Mouse (Mus musculus) CH12.LX (cell line): ENCODE results near the gene Sort1. TPM values are rescaled to one million over a fixed set of nuclear protein-coding genes. Genes with fewer than 3 reads are reported as not detected.

ENCODE experiments used
- DNase-seq: peaks from one replicate; pipeline ENCODE4 v3.0.0-alpha.2; 2013; ENCODE audit errors: extremely low read depth
- H3K27ac ChIP-seq: 2 replicates; pipeline ENCODE4 v1.5.1; 2012; ENCODE audit warnings: low read depth, mild to moderate bottlenecking, control low read depth, moderate library complexity; ENCODE audit not compliant: insufficient read depth
- H3K27me3 ChIP-seq: replicated peaks from 2 replicates; pipeline ENCODE3; 2012; ENCODE audit warnings: inconsistent platforms
- H3K36me3 ChIP-seq, 2 experiments: replicated peaks in 1 of 2; 2 replicates each; pipeline versions ENCODE3 to v1.6.1; 2012; ENCODE audit warnings: inconsistent platforms in 1 of 2, low read length in 1 of 2, mild to moderate bottlenecking in 1 of 2, mixed read lengths in 1 of 2, moderate library complexity in 1 of 2; ENCODE audit not compliant: control insufficient read depth in 1 of 2, insufficient read depth in 1 of 2
- H3K4me1 ChIP-seq, 2 experiments: 2 replicates each; pipeline ENCODE4 v1.6.1; 2012; ENCODE audit warnings: inconsistent platforms in 1 of 2, moderate library complexity in 1 of 2; ENCODE audit not compliant: insufficient read depth in 2 of 2, control insufficient read depth in 1 of 2
- H3K4me2 ChIP-seq: 2 replicates; pipeline ENCODE4 v1.6.1; 2012; ENCODE audit warnings: low read depth, mild to moderate bottlenecking, control low read depth; ENCODE audit not compliant: poor library complexity, insufficient read depth, severe bottlenecking
- H3K4me3 ChIP-seq, 3 experiments: fragments of 150-350 bp in 1 of 3; sonication (generic) in 1 of 3; replicated peaks in 1 of 3; 2 replicates each; pipeline versions ENCODE3 to v1.5.1; 2011 to 2012; ENCODE audit warnings: low read depth in 2 of 3, low read length in 2 of 3, mild to moderate bottlenecking in 2 of 3, moderate library complexity in 2 of 3, control low read depth in 1 of 3, improper control_type of control experiment in 1 of 3, inconsistent platforms in 1 of 3, mixed read lengths in 1 of 3; ENCODE audit not compliant: poor library complexity in 1 of 3
- H3K79me2 ChIP-seq: replicated peaks from 2 replicates; pipeline ENCODE4 v1.6.1; 2012; ENCODE audit warnings: mild to moderate bottlenecking, moderate library complexity; ENCODE audit not compliant: control insufficient read depth, poor library complexity, insufficient read depth, severe bottlenecking; ENCODE audit errors: extremely low read depth
- H3K9ac ChIP-seq: 2 replicates; pipeline ENCODE4 v1.6.1; 2012; ENCODE audit warnings: low read depth, mild to moderate bottlenecking, control low read depth, moderate library complexity; ENCODE audit not compliant: insufficient read depth
- H3K9me3 ChIP-seq: replicated peaks from 2 replicates; pipeline ENCODE3; 2012; ENCODE audit warnings: low read length, inconsistent platforms, mixed read lengths
- BHLHE40 ChIP-seq: IDR thresholded peaks from 2 replicates; pipeline ENCODE4 v1.6.1; 2011; ENCODE audit warnings: mild to moderate bottlenecking, low read depth, low read length, improper control_type of control experiment
- CHD1 ChIP-seq: IDR thresholded peaks from 2 replicates; pipeline ENCODE4 v1.6.1; 2012; ENCODE audit warnings: low read depth, low read length, improper control_type of control experiment, inconsistent platforms
- CHD2 ChIP-seq: IDR thresholded peaks from 2 replicates; pipeline ENCODE4 v1.6.1; 2011; ENCODE audit warnings: low read length, improper control_type of control experiment
- EP300 ChIP-seq: IDR thresholded peaks from 2 replicates; pipeline ENCODE4 v1.6.1; 2011; ENCODE audit warnings: low read length, improper control_type of control experiment
- ETS1 ChIP-seq: conservative IDR thresholded peaks from 2 replicates; pipeline ENCODE4 v1.6.1; 2012; ENCODE audit warnings: low read depth, mild to moderate bottlenecking, inconsistent platforms, low read length, improper control_type of control experiment, moderate library complexity
- GABPA ChIP-seq: IDR thresholded peaks from 2 replicates; pipeline ENCODE4 v1.6.1; 2012; ENCODE audit warnings: low read depth, low read length, improper control_type of control experiment, inconsistent platforms; ENCODE audit not compliant: insufficient replicate concordance
- IRF4 ChIP-seq: IDR thresholded peaks from 2 replicates; pipeline ENCODE4 v1.6.1; 2014; ENCODE audit warnings: low read depth, mild to moderate bottlenecking, inconsistent platforms, low read length, improper control_type of control experiment
- KAT2A ChIP-seq: IDR thresholded peaks from 2 replicates; pipeline ENCODE4 v1.6.1; 2012; ENCODE audit warnings: low read length, improper control_type of control experiment, inconsistent platforms; ENCODE audit not compliant: insufficient replicate concordance
- MAX ChIP-seq: IDR thresholded peaks from 2 replicates; pipeline ENCODE4 v1.6.1; 2011; ENCODE audit warnings: low read length, improper control_type of control experiment
- MAZ ChIP-seq: IDR thresholded peaks from 2 replicates; pipeline ENCODE4 v1.6.1; 2012; ENCODE audit warnings: low read depth, mild to moderate bottlenecking, inconsistent platforms, low read length, improper control_type of control experiment, moderate library complexity
- MEF2A ChIP-seq: IDR thresholded peaks from 2 replicates; pipeline ENCODE4 v1.6.1; 2014; ENCODE audit warnings: low read depth, mild to moderate bottlenecking, inconsistent platforms, low read length, improper control_type of control experiment, borderline replicate concordance
- MXI1 ChIP-seq: IDR thresholded peaks from 2 replicates; pipeline ENCODE4 v1.6.1; 2011; ENCODE audit warnings: mild to moderate bottlenecking, low read depth, low read length, improper control_type of control experiment
- MYC ChIP-seq: IDR thresholded peaks from 2 replicates; pipeline ENCODE4 v1.6.1; 2011; ENCODE audit warnings: low read depth, mild to moderate bottlenecking, improper control_type of control experiment, low read length
- RCOR1 ChIP-seq: conservative IDR thresholded peaks from 2 replicates; pipeline ENCODE4 v1.6.1; 2012; ENCODE audit warnings: low read depth, mild to moderate bottlenecking, inconsistent platforms, low read length, improper control_type of control experiment
- SIN3A ChIP-seq: IDR thresholded peaks from 2 replicates; pipeline ENCODE4 v1.6.1; 2012; ENCODE audit warnings: low read length, improper control_type of control experiment, inconsistent platforms
- SMC3 ChIP-seq: IDR thresholded peaks from 2 replicates; pipeline ENCODE4 v1.6.1; 2011; ENCODE audit warnings: low read depth, low read length, improper control_type of control experiment
- TBP ChIP-seq: conservative IDR thresholded peaks from 2 replicates; pipeline ENCODE4 v1.6.1; 2011; ENCODE audit warnings: low read depth, low read length, improper control_type of control experiment
- TCF12 ChIP-seq: IDR thresholded peaks from 2 replicates; pipeline ENCODE4 v1.6.1; 2014; ENCODE audit warnings: low read depth, mild to moderate bottlenecking, inconsistent platforms, low read length, improper control_type of control experiment
- ZC3H11A ChIP-seq: IDR thresholded peaks from 2 replicates; pipeline ENCODE4 v1.6.1; 2012; ENCODE audit warnings: low read depth, mild to moderate bottlenecking, inconsistent platforms, low read length, improper control_type of control experiment
- ZNF384 ChIP-seq: IDR thresholded peaks from 2 replicates; pipeline ENCODE4 v1.6.1; 2012; ENCODE audit warnings: low read depth, low read length, improper control_type of control experiment, inconsistent platforms
- dilution Hi-C: fragments of 300-500 bp; cut with MboI; formaldehyde crosslinking; loops from 2 replicates; pipeline ENCODE4 v1.14.3; 2020; ENCODE audit warnings: low sequenced_read_pairs; ENCODE audit not compliant: extremely low pct_unique_long_range_greater_than_20kb, extremely low pct_ligation_motif_present
- in situ Hi-C: fragments of 300-500 bp; cut with MboI; formaldehyde crosslinking; loops from 3 replicates; pipeline ENCODE4 v1.14.3; 2019; ENCODE audit warnings: low sequenced_read_pairs, low pct_ligation_motif_present, low pct_unique_long_range_greater_than_20kb, mixed read lengths
- polyA plus RNA-seq: library from polyadenylated mRNA; unstranded; fragments of >175 nt; gene quantifications from 2 replicates; pipeline ENCODE4 v1.2.1, GENCODE M21; 2012; ENCODE audit warnings: low read depth; ENCODE audit not compliant: insufficient read length
- total RNA-seq, 2 experiments: library from RNA; depleted of rRNA; stranded (reverse); fragments of 300-350 nt in 1 of 2; fragments of >200 nt in 1 of 2; gene quantifications; 2 replicates each; pipeline ENCODE4 v1.2.3; 2012 to 2014

Sort1 gene
- total and polyA plus RNA-seq, 3 experiments = 0.15 to 1.2 (median 0.90) TPM

DNA sequence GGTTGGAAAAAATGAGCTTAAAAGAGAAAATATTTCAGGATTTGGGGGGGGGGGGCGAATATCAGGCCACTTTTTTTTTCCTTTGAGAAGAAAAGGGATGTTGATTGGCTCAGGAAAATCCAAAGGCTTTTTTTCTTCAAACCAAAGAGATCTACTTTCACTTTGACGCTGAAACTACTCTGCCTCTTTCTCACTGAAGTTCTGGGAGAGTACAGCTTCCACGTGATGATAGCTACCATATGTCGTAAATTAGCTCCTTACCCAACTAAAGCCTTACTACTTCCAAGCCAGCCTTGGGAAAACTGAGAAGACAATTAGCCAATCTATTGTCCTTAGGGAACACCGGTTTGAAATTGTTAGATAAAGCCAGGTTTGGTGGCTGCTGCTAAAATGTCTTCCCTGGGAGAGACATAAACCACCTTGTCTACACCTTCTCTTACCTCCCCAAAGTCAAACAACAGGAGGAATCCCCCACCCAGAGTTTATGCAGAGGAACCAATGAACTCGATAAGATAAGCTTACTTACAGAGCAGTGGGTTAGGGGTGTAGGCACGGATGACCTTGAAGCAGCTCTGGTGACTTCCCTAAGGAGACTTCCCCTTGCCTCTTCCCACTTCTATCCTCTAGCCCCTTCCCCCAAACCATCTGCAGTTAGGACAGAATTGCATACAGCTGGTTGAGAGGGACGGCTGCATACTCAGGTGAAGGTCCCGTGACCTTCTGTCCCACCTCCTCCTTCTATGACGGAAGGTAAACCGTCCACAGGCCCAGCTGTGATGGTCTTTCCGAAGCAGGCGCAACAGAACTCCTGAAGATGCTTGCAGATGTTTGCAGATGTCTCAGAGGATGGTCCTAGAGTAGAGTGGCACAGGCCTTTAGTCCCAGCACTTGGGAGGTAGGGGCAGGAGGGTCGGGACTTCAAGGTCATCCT, 98.3 kb downstream of the Sort1 start:
- H3K4me2 ChIP-seq = peak overlapping the region; percentile 62
- dilution Hi-C loops = no loop called here
- H3K9ac ChIP-seq = peak overlapping the region; percentile 49
- peak overlapping the region; percentile 37 for H3K27ac ChIP-seq
- peaks cover 16 to 52% of the 10 kb centered on the region in 2 experiments for H3K36me3 ChIP-seq
- peak; percentile 46 for DNase-seq
- H3K27me3 ChIP-seq = no peaks in the 10 kb centered on the region
- H3K9me3 ChIP-seq = no peaks in the 10 kb centered on the region
- H3K79me2 ChIP-seq = peaks cover 8% of the 10 kb centered on the region; the same call in 1 of the 2 replicates
- peak overlapping the region; percentile 40 to 78 (median 71) for H3K4me3 ChIP-seq
- in situ Hi-C loops = loop anchor here (10.0 kb wide), 1 partner anchor 217 kb away; no protein-coding TSS in a partner anchor
- peaks cover 10 to 35% of the 10 kb centered on the region in 2 experiments for H3K4me1 ChIP-seq
- peak; percentile 88 for TF ChIP-seq BHLHE40
- TF ChIP-seq CHD2 = 0 out of 2 replicates have a peak, but pooled peaks have one; percentile 6
- TF ChIP-seq ETS1 = peak; percentile 53
- 0 out of 2 replicates have a peak, but pooled peaks have one; percentile 44 for TF ChIP-seq RCOR1
- TF ChIP-seq TCF12 = 0 out of 2 replicates have a peak, but pooled peaks have one; percentile 14
- no peak for TF ChIP-seq ZC3H11A
- TF ChIP-seq MYC = peak; percentile 94
- peak; percentile 80 for TF ChIP-seq MXI1
- TF ChIP-seq SMC3 = no peak
- TF ChIP-seq GABPA = no peak
- TF ChIP-seq EP300 = peak; percentile 52
- peak; percentile 81; the same call in 1 of the 2 replicates for TF ChIP-seq MAX
- TF ChIP-seq MEF2A = 0 out of 2 replicates have a peak, but pooled peaks have one; percentile 30
- peak; percentile 73; the same call in 1 of the 2 replicates for TF ChIP-seq SIN3A
- TF ChIP-seq ZNF384 = peak; percentile 82
- no peak for TF ChIP-seq KAT2A
- 0 out of 2 replicates have a peak, but pooled peaks have one; percentile 8 for TF ChIP-seq TBP
- TF ChIP-seq MAZ = 0 out of 2 replicates have a peak, but pooled peaks have one; percentile 38
- TF ChIP-seq IRF4 = peak; percentile 81
- peak; percentile 57; the same call in 1 of the 2 replicates for TF ChIP-seq CHD1
